Mouse (Mus musculus) kidney, adult 18-20 months (tissue): ENCODE measurements around the gene Mrtfb.

Experiments
- DNase-seq: peaks from one replicate; pipeline ENCODE4 v3.0.0; 2021

The Mrtfb gene

GRCm38 (mm10) chr16:13409530-13410163, 153.4 kb downstream of the Mrtfb start:
- DNase-seq = peak; percentile 30

- DNase-seq = no peak
Measured at GRCm38 (mm10) chr16:13410760-13411159, 154.5 kb downstream of the Mrtfb start.

- no peak for DNase-seq
Measured at GRCm38 (mm10) chr16:13411531-13411930, 155.2 kb downstream of the Mrtfb start.

- DNase-seq = no peak
Measured at GRCm38 (mm10) chr16:13414566-13414965, 158.3 kb downstream of the Mrtfb start.

GRCm38 (mm10) chr16:13414972-13415371, 158.7 kb downstream of the Mrtfb start:
- no peak for DNase-seq

GRCm38 (mm10) chr16:13415465-13415864, 159.2 kb downstream of the Mrtfb start:
- DNase-seq = no peak

GRCm38 (mm10) chr16:13416465-13416864, 160.2 kb downstream of the Mrtfb start:
- DNase-seq = peak; percentile 8

- no peak for DNase-seq
Measured at GRCm38 (mm10) chr16:13417904-13418303, 161.6 kb downstream of the Mrtfb start.

GRCm38 (mm10) chr16:13419752-13420151, 163.5 kb downstream of the Mrtfb start:
- no peak for DNase-seq

GRCm38 (mm10) chr16:13422522-13422921, 166.2 kb downstream of the Mrtfb start:
- DNase-seq = no peak

GRCm38 (mm10) chr16:13423587-13424355, 167.5 kb downstream of the Mrtfb start:
- no peak for DNase-seq

- no peak for DNase-seq
Measured at GRCm38 (mm10) chr16:13425804-13426203, 169.5 kb downstream of the Mrtfb start.

- no peak for DNase-seq
Measured at GRCm38 (mm10) chr16:13426831-13427589, 170.7 kb downstream of the Mrtfb start.

- no peak for DNase-seq
Measured at GRCm38 (mm10) chr16:13428077-13428476, 171.8 kb downstream of the Mrtfb start.

GRCm38 (mm10) chr16:13428806-13429205, 172.5 kb downstream of the Mrtfb start:
- DNase-seq = no peak

- no peak for DNase-seq
Measured at GRCm38 (mm10) chr16:13429921-13430606, 173.8 kb downstream of the Mrtfb start.

GRCm38 (mm10) chr16:13430940-13431339, 174.7 kb downstream of the Mrtfb start:
- DNase-seq = no peak

- DNase-seq = no peak
Measured at GRCm38 (mm10) chr16:13435627-13436026, 179.3 kb downstream of the Mrtfb start.

GRCm38 (mm10) chr16:13437037-13437769, 180.9 kb downstream of the Mrtfb start:
- DNase-seq = peak; percentile 98

GRCm38 (mm10) chr16:13437770-13438372, 181.6 kb downstream of the Mrtfb start:
- peak; percentile 55 for DNase-seq

GRCm38 (mm10) chr16:13440468-13440867, 184.2 kb downstream of the Mrtfb start:
- DNase-seq = peak; percentile 49

- no peak for DNase-seq
Measured at GRCm38 (mm10) chr16:13443764-13444163, 187.5 kb downstream of the Mrtfb start.
